Mouse (Mus musculus): ENCODE measurements at regions not wholly inside any gene's neighbourhood (a gene's known extent, or its start where the extent isn't known, plus 50 kb on each side); places are given as distances from the start of the nearest gene placed in this dataset.
A peak's percentile ranks its signal among the peaks of the same experiment; 100 is the strongest.

DNA sequence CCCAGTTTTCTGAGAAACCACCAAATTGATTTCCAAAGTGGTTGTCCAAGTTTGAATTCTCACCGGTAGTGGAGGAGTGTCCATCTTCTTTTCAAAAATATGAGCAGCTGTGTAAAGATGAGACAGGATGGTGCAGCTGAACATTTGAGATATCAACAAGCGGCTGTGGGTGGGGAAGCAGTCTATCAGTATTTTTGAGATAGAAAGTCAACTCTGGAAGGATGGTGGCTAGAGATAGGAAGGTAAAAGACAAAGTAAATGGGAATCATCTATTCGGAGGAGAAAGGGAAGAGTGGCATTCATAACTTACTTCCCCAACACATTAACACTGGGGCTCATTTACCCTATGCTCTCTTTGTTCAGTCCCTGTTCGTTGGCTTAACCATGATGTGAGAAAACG, 146.9 kb upstream of the Gmnc start:
- intact Hi-C loops (cut with DNase I): loop anchor here (2.0 kb wide), 3 partner anchors 154 to 904 kb away; no protein-coding TSS in a partner anchor
- TF ChIP-seq CTCF (IDR thresholded peaks at IDR 0.05): no peak

DNA sequence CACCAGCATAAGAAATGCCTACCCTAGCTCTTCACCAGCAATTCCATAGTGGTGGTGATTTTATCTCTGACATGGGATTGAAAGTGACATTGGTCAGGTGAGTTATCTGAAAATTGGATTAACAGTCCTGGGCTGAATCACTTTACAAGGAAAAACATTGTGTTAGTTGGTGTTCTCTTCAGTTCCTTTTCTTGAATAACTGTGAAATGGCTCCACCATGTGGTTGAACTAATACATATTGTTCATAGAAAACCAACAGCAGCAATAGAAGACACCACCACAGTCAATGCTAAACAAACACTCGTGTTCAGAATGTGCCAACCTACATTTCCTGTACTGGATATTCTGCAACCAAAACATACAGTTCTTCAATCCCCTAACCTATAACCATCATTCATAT, 147.5 kb upstream of the Gmnc start:
- intact Hi-C loops (cut with DNase I): loop anchor here (1.0 to 2.0 kb wide), 4 partner anchors 154 to 904 kb away; no protein-coding TSS in a partner anchor
- no peak for DNase-seq (ENCODE audit: extremely low spot score in 1 of 2, low spot score in 2 of 2)
- H3K27ac ChIP-seq: no peak overlapping the region
- no peak overlapping the region for H3K4me3 ChIP-seq
- TF ChIP-seq CTCF (IDR thresholded peaks at IDR 0.05): peak; percentile 65

More for the DNA sequence above, 146.9 kb upstream of the Gmnc start:
- no peak overlapping the region for H3K27ac ChIP-seq
- DNase-seq (ENCODE audit: extremely low spot score in 1 of 2, low spot score in 2 of 2): no peak
- H3K4me3 ChIP-seq: no peak overlapping the region

DNA sequence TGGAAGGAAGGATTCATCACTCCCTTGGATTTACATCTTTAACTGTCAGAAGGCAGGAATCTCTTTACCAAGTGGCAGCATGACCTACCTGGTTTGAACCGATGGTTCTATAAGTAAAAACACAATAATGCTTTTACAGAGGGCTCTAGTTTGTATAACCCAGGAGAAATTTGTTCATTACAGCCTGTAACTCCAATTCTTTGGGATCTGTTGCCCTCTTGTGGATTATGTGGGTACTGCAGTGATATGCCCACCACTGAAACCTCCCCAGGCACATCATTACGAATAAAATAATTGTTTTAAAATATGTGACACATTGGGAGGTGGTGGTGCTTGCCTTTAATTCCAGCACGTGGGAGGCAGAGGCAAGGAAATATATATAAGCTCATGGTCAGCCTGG, 148.6 kb upstream of the Gmnc start:
- peak; percentile 49 to 72 for DNase-seq (ENCODE audit: extremely low spot score in 1 of 2, low spot score in 2 of 2)
- no peak overlapping the region for H3K27ac ChIP-seq
- intact Hi-C loops (cut with DNase I): loop anchor here (1.0 to 5.0 kb wide), 3 partner anchors 245 to 1173 kb away; no protein-coding TSS in a partner anchor
- peak; percentile 96 for TF ChIP-seq CTCF (IDR thresholded peaks at IDR 0.05)
- no peak overlapping the region for H3K4me3 ChIP-seq

DNA sequence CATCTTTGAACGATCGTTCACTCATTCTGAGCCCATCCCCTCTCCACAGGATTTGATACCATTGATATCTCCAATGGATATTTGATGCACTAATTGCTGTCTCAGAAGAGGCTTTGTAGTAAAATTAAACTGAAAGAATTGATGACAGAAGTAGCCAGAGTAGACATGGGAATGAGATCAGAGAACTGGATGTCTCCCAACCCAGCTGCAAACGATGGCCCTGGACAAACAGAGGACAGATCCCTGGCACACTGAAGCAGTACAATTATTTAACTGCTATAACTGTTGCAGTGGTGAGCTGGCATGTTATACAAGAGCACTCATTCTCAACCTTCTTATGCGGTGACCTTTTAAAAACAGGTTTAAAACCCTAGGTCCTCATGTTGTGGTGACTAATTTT, 151.5 kb upstream of the Ostn start:
- no peak for DNase-seq (ENCODE audit: extremely low spot score in 1 of 2, low spot score in 2 of 2)

DNA sequence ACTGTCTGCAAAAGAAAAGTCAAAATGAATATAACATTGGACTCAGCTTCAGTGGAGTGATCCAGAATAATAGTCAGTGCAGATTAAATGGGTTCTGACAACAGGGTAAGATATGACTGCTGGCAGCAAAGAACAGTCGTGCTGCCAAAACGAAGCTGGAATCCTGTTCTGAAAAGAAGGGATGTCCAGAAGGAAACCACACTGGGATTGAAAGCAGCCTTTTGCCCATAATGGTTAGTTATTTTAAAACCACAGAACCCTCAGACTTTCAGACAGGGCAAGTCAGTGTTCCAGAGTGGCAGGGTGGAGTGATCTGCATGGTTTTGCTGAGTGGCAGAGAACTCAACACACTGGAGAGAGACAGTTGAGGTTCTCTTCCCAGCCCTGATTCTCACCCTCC, 111.6 kb upstream of the Ostn start:
- Histone ChIP-seq H3K27ac (no peak overlapping the region), H3K4me3 (no peak overlapping the region)
- no peak for DNase-seq (ENCODE audit: extremely low spot score in 1 of 2, low spot score in 2 of 2)
- intact Hi-C loops (cut with DNase I): no loop called here
- no peak for TF ChIP-seq CTCF (IDR thresholded peaks at IDR 0.05)

More for the DNA sequence above, 151.5 kb upstream of the Ostn start:
- Histone ChIP-seq H3K4me3 (no peak overlapping the region), H3K27ac (no peak overlapping the region; the same call in 1 of the 2 replicates)
- no peak for TF ChIP-seq CTCF (IDR thresholded peaks at IDR 0.05)
- intact Hi-C loops (cut with DNase I): no loop called here
